Mouse (Mus musculus) right cerebral cortex, postnatal 14 days (tissue): ENCODE measurements around the gene Wnk4.

Experiments
- DNase-seq: peaks from one replicate; pipeline ENCODE4 v3.0.0; 2022

The Wnk4 gene

GRCm38 (mm10) chr11:101277381-101278222 is 17.2 kb downstream of the Wnk4 start:
- DNase-seq, result no peak

- DNase-seq, result peak; percentile 83
These were observed 18.1 kb downstream of the Wnk4 start, which contains the start of the genes Cntd1 and Coa3 for GRCm38 (mm10) chr11:101278223-101279192. Cntd1 (plus strand) TSS chr11:101279012. Coa3 (minus strand) TSS chr11:101279114.

GRCm38 (mm10) chr11:101279193-101279569 is 18.8 kb downstream of the Wnk4 start:
- DNase-seq, result no peak

- DNase-seq, result no peak
These were observed 20.5 kb downstream of the Wnk4 start for GRCm38 (mm10) chr11:101280837-101281236.

GRCm38 (mm10) chr11:101282896-101283295 is 22.5 kb downstream of the Wnk4 start:
- DNase-seq, result no peak

GRCm38 (mm10) chr11:101283805-101284204 is 23.4 kb downstream of the Wnk4 start:
- DNase-seq, result no peak

- DNase-seq, result no peak
These were observed 26.9 kb downstream of the Wnk4 start for GRCm38 (mm10) chr11:101287306-101287705.

GRCm38 (mm10) chr11:101291231-101291630 is 30.9 kb downstream of the Wnk4 start:
- no peak for DNase-seq

- no peak for DNase-seq
These were observed 34.8 kb downstream of the Wnk4 start for GRCm38 (mm10) chr11:101295191-101295590.

GRCm38 (mm10) chr11:101300881-101301280 is 40.5 kb downstream of the Wnk4 start:
- DNase-seq, result no peak

GRCm38 (mm10) chr11:101301299-101302003 is 41.1 kb downstream of the Wnk4 start:
- DNase-seq, result no peak

GRCm38 (mm10) chr11:101302004-101302798 is 41.8 kb downstream of the Wnk4 start, which contains the start of gene Becn1:
Becn1 (minus strand) TSS chr11:101302286.
- DNase-seq, result peak; percentile 99

GRCm38 (mm10) chr11:101307744-101308143 is 47.4 kb downstream of the Wnk4 start:
- no peak for DNase-seq

- DNase-seq, result no peak
These were observed 50.7 kb downstream of the Wnk4 start for GRCm38 (mm10) chr11:101311083-101311482.

GRCm38 (mm10) chr11:101312150-101312549 is 51.8 kb downstream of the Wnk4 start:
- no peak for DNase-seq

- DNase-seq, result no peak
These were observed 54.2 kb downstream of the Wnk4 start for GRCm38 (mm10) chr11:101314567-101314966.

GRCm38 (mm10) chr11:101315082-101315650 is 54.8 kb downstream of the Wnk4 start:
- DNase-seq, result no peak

- peak; percentile 91 for DNase-seq
These were observed 55.5 kb downstream of the Wnk4 start, which contains the start of gene Psme3 for GRCm38 (mm10) chr11:101315665-101316500. Psme3 (plus strand) TSS chr11:101316213.

- no peak for DNase-seq
These were observed 56.1 kb downstream of the Wnk4 start for GRCm38 (mm10) chr11:101316501-101316917.

GRCm38 (mm10) chr11:101323609-101324008 is 63.2 kb downstream of the Wnk4 start:
- DNase-seq, result peak; percentile 68
